Mouse (Mus musculus) myocyte (in vitro differentiated cells): ENCODE measurements around the gene Arhgef3.

Experiments
- CEBPB ChIP-seq: IDR thresholded peaks from 2 replicates; pipeline ENCODE4 v1.6.1; 2011; ENCODE audit warnings: mild to moderate bottlenecking, moderate library complexity; ENCODE audit not compliant: poor library complexity, insufficient read depth, severe bottlenecking
- E2F4 ChIP-seq: IDR thresholded peaks from one replicate; pipeline ENCODE4 v1.6.1; 2011; ENCODE audit warnings: mild to moderate bottlenecking, control low read depth, moderate library complexity; ENCODE audit not compliant: insufficient read depth
- MAX ChIP-seq: IDR thresholded peaks from one replicate; pipeline ENCODE4 v1.6.1; 2011; ENCODE audit warnings: low read depth, mild to moderate bottlenecking, control low read depth
- MYOD1 ChIP-seq, 3 experiments: IDR thresholded peaks; one replicate each; pipeline ENCODE4 v1.6.1; 2011; ENCODE audit warnings: control low read depth in 2 of 3, low read depth in 2 of 3, mild to moderate bottlenecking in 2 of 3, moderate library complexity in 1 of 3; ENCODE audit not compliant: insufficient read length in 2 of 3, control insufficient read depth in 1 of 3
- MYOG ChIP-seq, 3 experiments: IDR thresholded peaks; one replicate each; pipeline ENCODE4 v1.6.1; 2011; ENCODE audit warnings: control low read depth in 2 of 3, low read depth in 2 of 3, mild to moderate bottlenecking in 2 of 3; ENCODE audit not compliant: insufficient read length in 2 of 3, control insufficient read depth in 1 of 3, insufficient read depth in 1 of 3
- POLR2A ChIP-seq: IDR thresholded peaks from one replicate; pipeline ENCODE4 v1.6.1; 2011; ENCODE audit warnings: low read depth, mild to moderate bottlenecking, control low read depth, moderate library complexity; ENCODE audit not compliant: insufficient read length
- POLR2AphosphoS2 ChIP-seq: IDR thresholded peaks from one replicate; pipeline ENCODE4 v1.6.1; 2011; ENCODE audit warnings: low read depth, control low read depth; ENCODE audit not compliant: insufficient read length
- SRF ChIP-seq: IDR thresholded peaks from one replicate; pipeline ENCODE4 v1.6.1; 2011; ENCODE audit warnings: low read depth; ENCODE audit not compliant: control insufficient read depth, insufficient read length
- TCF12 ChIP-seq: IDR thresholded peaks from one replicate; pipeline ENCODE4 v1.6.1; 2011; ENCODE audit warnings: mild to moderate bottlenecking, control low read depth; ENCODE audit not compliant: poor library complexity, insufficient read depth, severe bottlenecking
- TCF3 ChIP-seq: IDR thresholded peaks from one replicate; pipeline ENCODE4 v1.6.1; 2011; ENCODE audit warnings: low read depth, control low read depth; ENCODE audit not compliant: insufficient read length
- USF1 ChIP-seq: IDR thresholded peaks from one replicate; pipeline ENCODE4 v1.6.1; 2011; ENCODE audit warnings: low read depth, mild to moderate bottlenecking, control low read depth, moderate library complexity

DNA sequence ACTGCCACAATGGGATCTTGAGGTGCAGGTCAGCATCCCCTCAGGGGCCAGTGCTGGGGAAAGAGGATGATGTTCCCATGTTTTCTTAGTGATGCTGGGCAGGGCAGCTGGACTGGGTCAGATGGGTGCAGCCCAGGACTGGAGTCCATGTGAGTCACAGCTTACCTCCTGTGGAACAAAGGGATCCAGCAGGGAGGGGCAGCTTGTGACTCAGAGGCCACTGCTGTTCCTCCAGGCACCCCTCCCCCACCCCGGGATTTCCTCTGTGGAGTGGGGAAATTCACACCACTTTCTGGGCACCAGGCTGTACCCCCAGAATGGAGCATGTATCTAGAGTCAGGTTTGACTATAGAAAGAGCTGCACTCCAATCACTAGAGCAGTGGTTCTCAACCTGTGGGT lies 16.8 kb downstream of the Arhgef3 start:
- TF ChIP-seq MAX (no peak), POLR2A (no peak), USF1 (no peak), POLR2AphosphoS2 (no peak), E2F4 (no peak), MYOD1 (IDR thresholded peaks at IDR 0.05; ENCODE audit: control insufficient read depth in 1 of 3, insufficient read length in 2 of 3, low read depth in 2 of 3) (peak in 1 of 3 experiments; percentile 67), CEBPB (no peak), MYOG (IDR thresholded peaks at IDR 0.05; ENCODE audit: control insufficient read depth in 1 of 3, insufficient read depth in 1 of 3, insufficient read length in 2 of 3, low read depth in 2 of 3) (peak in 1 of 3 experiments; percentile 60), TCF3 (no peak), TCF12 (peak; percentile 24), SRF (no peak)
